ENCODE assay signal across 34 mouse cellular contexts in genomic region chr4:41115793-41116192, GRCm38 (mm10). TPM values are rescaled to one million over a fixed set of nuclear protein-coding genes. Genes with fewer than 3 reads are reported as not detected.
"Had no signal": no experiment of that assay in that cellular context is flagged by ENCODE, and none has a peak within 500 bp of the region (broad histone marks: within the 10 kb centered on the region; RNA-seq: fewer than 3 reads in every experiment).

No protein-coding gene starts in this region.

- H3K4me2 ChIP-seq: embryonic facial prominence, embryonic 12.5 days; embryonic facial prominence, embryonic 13.5 days; embryonic facial prominence, embryonic 15.5 days; forebrain, embryonic 12.5 days; forebrain, embryonic 15.5 days had no signal

- H3K27me3 ChIP-seq: embryonic facial prominence, embryonic 12.5 days; embryonic facial prominence, embryonic 13.5 days; embryonic facial prominence, embryonic 15.5 days; forebrain, embryonic 12.5 days; forebrain, embryonic 15.5 days had no signal

- H3K9ac ChIP-seq: embryonic facial prominence, embryonic 12.5 days; embryonic facial prominence, embryonic 13.5 days; embryonic facial prominence, embryonic 15.5 days; forebrain, embryonic 12.5 days; forebrain, embryonic 15.5 days; forebrain, postnatal 0 days had no signal

- H3K27ac ChIP-seq: embryonic facial prominence, embryonic 10.5 days; embryonic facial prominence, embryonic 12.5 days; embryonic facial prominence, embryonic 13.5 days; embryonic facial prominence, embryonic 15.5 days; forebrain, embryonic 10.5 days; forebrain, embryonic 12.5 days; forebrain, embryonic 15.5 days; gastrocnemius, adult 2 months; heart, adult 2 months had no signal

- ATAC-seq: forebrain, embryonic 14.5 days; forebrain, embryonic 15.5 days; forebrain, embryonic 16.5 days; forebrain, postnatal 0 days had no signal

- DNase-seq: cerebellum, adult 18-20 months; cerebellum, adult 2 months; cerebellum, adult 8-10 months; cerebellum, adult 9-10 months; cerebellum, adult 9-11 months; cerebellum, postnatal 10 days; cerebellum, postnatal 14 days; cerebellum, postnatal 25 days; cerebellum, postnatal 36 days; embryo, embryonic 11 days; forebrain, postnatal 0 days; gastrocnemius, adult 2 months; gastrocnemius, postnatal 10 days; gastrocnemius, postnatal 14 days; gastrocnemius, postnatal 25 days; gastrocnemius, postnatal 36 days; heart, adult 11 months; heart, adult 18-20 months; heart, adult 2 months had no signal

- H3K4me1 ChIP-seq: embryonic facial prominence, embryonic 12.5 days; embryonic facial prominence, embryonic 13.5 days; embryonic facial prominence, embryonic 15.5 days; forebrain, embryonic 10.5 days; forebrain, embryonic 12.5 days; forebrain, embryonic 15.5 days had no signal

- H3K4me3 ChIP-seq: embryonic facial prominence, embryonic 10.5 days; embryonic facial prominence, embryonic 12.5 days; embryonic facial prominence, embryonic 13.5 days; embryonic facial prominence, embryonic 15.5 days; erythroblast, embryonic 14.5 days; forebrain, embryonic 10.5 days; forebrain, embryonic 12.5 days; forebrain, embryonic 15.5 days; gastrocnemius, adult 2 months; heart, adult 2 months had no signal

- H3K9me3 ChIP-seq: embryonic facial prominence, embryonic 10.5 days; embryonic facial prominence, embryonic 12.5 days; embryonic facial prominence, embryonic 13.5 days; embryonic facial prominence, embryonic 15.5 days; forebrain, embryonic 10.5 days; forebrain, embryonic 12.5 days; forebrain, embryonic 15.5 days had no signal

RNA-seq across cellular contexts. Expression of gene Aqp3, which starts 17.8 kb away (rescaled TPM):
- total RNA-seq: common myeloid progenitor, adult 5-6 weeks; forebrain, postnatal 0 days; gastrocnemius, adult 18-20 months; gastrocnemius, adult 2 months; gastrocnemius, adult 8-10 months; gastrocnemius, postnatal 10 days; gastrocnemius, postnatal 14 days; gastrocnemius, postnatal 25 days; gastrocnemius, postnatal 36 days; granulocyte monocyte progenitor cell, adult 5-6 weeks; heart, adult 2 months had no signal
- polyA plus RNA-seq: cortical plate, adult 2 months; forebrain, embryonic 14.5 days had no signal
